8 mouse cellular contexts compared by ENCODE assay signal in the genomic region with DNA sequence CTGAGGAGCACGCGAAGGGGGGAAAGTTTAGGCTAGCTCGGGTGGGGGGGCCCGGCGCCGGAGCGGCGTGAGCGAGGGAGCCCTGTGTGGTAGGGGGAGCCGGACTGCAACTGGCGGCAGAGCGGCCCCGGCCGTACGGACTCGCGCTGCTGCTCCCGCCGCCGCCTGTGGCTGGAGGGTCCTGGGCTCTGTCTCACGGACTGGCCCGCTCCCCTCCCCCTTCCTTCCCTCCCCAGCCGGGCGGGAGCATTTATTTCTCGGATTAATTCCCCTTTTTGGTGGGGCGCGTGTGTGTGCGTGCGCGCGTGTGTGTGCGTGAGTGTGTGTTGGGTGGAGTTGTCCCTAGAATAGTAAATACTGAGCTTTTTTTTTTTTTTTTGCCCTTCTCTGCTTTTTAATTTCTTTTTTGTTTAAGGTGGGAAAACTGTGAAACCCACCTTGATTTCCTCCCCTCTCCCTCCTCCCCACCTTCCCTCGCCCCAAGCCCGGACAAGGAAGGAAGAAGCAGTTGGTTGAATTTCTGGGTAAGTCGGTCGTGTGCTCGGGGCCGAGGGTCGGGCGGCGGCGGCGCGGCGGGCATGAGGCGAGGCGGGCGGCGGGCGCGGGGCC. TPM values are rescaled to one million over a fixed set of nuclear protein-coding genes. Genes with fewer than 3 reads are reported as not detected.
A peak's percentile ranks its signal among the peaks of the same experiment; 100 is the strongest.
DNase-seq lines count a peak whose midpoint lies in the region; ATAC-seq and TF ChIP-seq lines count a peak whose summit lies in the region.

No protein-coding gene starts in this region.

- DNase-seq in lung, embryonic 14.5 days = no peak
- DNase-seq in lung, postnatal 4 days = no peak
- peak; percentile 19 for DNase-seq in limb, embryonic 14.5 days (ENCODE audit: low spot score)
- DNase-seq in gastrocnemius, postnatal 14 days = no peak
- no peak for DNase-seq in left cerebral cortex, postnatal 4 days
- no peak for DNase-seq in ovary, postnatal 14 days (ENCODE audit: low spot score)

- H3K9ac ChIP-seq in lung, embryonic 14.5 days = peak overlapping the region; percentile 100
- peak overlapping the region; percentile 86 for H3K9ac ChIP-seq in embryonic facial prominence, embryonic 15.5 days
- H3K9ac ChIP-seq in limb, embryonic 14.5 days (ENCODE audit: low read depth, low read length, severe bottlenecking) = peak overlapping the region; percentile 100
- H3K9ac ChIP-seq in neural tube, embryonic 15.5 days (replicated peaks) = peak overlapping the region; percentile 98

- H3K4me1 ChIP-seq in lung, embryonic 14.5 days (ENCODE audit: insufficient read depth) = peaks cover 8% of the 10 kb centered on the region
- H3K4me1 ChIP-seq in embryonic facial prominence, embryonic 15.5 days = peaks cover 20% of the 10 kb centered on the region
- peaks cover 5% of the 10 kb centered on the region; the same call in 1 of the 2 replicates for H3K4me1 ChIP-seq in limb, embryonic 14.5 days (ENCODE audit: control insufficient read depth, insufficient read depth, low read length)
- peaks cover 28% of the 10 kb centered on the region for H3K4me1 ChIP-seq in neural tube, embryonic 15.5 days

- TF ChIP-seq POLR2A in limb, embryonic 14.5 days (IDR thresholded peaks at IDR 0.05; ENCODE audit: borderline replicate concordance, extremely low read depth, insufficient read depth, insufficient read length) = no peak

- H3K4me3 ChIP-seq in lung, embryonic 14.5 days (ENCODE audit: low read depth, low read length) = peak overlapping the region; percentile 99
- peak overlapping the region; percentile 97 for H3K4me3 ChIP-seq in embryonic facial prominence, embryonic 15.5 days (replicated peaks)
- peak overlapping the region; percentile 98 for H3K4me3 ChIP-seq in limb, embryonic 14.5 days (replicated peaks; ENCODE audit: low read length)
- peak overlapping the region; percentile 93 for H3K4me3 ChIP-seq in neural tube, embryonic 15.5 days (replicated peaks)

- no peaks in the 10 kb centered on the region for H3K27me3 ChIP-seq in lung, embryonic 14.5 days (ENCODE audit: insufficient read depth, low read length)
- no peaks in the 10 kb centered on the region for H3K27me3 ChIP-seq in embryonic facial prominence, embryonic 15.5 days
- H3K27me3 ChIP-seq in limb, embryonic 14.5 days (ENCODE audit: control insufficient read depth, insufficient read depth, low read length) = no peaks in the 10 kb centered on the region
- H3K27me3 ChIP-seq in neural tube, embryonic 15.5 days (replicated peaks) = no peaks in the 10 kb centered on the region

- H3K4me2 ChIP-seq in lung, embryonic 14.5 days = peak overlapping the region; percentile 94
- peak overlapping the region; percentile 75 for H3K4me2 ChIP-seq in embryonic facial prominence, embryonic 15.5 days (replicated peaks)
- H3K4me2 ChIP-seq in limb, embryonic 14.5 days (replicated peaks; ENCODE audit: low read depth, low read length, severe bottlenecking) = peak overlapping the region; percentile 89
- peak overlapping the region; percentile 82 for H3K4me2 ChIP-seq in neural tube, embryonic 15.5 days

- peak overlapping the region; percentile 100 for H3K27ac ChIP-seq in lung, embryonic 14.5 days (ENCODE audit: low read depth)
- peak overlapping the region; percentile 100 for H3K27ac ChIP-seq in embryonic facial prominence, embryonic 15.5 days (replicated peaks)
- peak overlapping the region; percentile 100 for H3K27ac ChIP-seq in limb, embryonic 14.5 days (replicated peaks; ENCODE audit: low read depth, low read length)
- peak overlapping the region; percentile 100 for H3K27ac ChIP-seq in neural tube, embryonic 15.5 days (replicated peaks)

- WGBS in lung, embryonic 14.5 days = under 1% methylated on average over 46 of the region's 51 CpGs
- WGBS in embryonic facial prominence, embryonic 15.5 days = under 1% methylated on average over 51 of the region's 51 CpGs
- WGBS in limb, embryonic 14.5 days = 1% methylated on average over 29 of the region's 51 CpGs
- 0% methylated on average over 40 of the region's 51 CpGs for WGBS in neural tube, embryonic 15.5 days

- peaks cover 4% of the 10 kb centered on the region; the same call in 1 of the 2 replicates for H3K36me3 ChIP-seq in lung, embryonic 14.5 days (ENCODE audit: insufficient read depth)
- H3K36me3 ChIP-seq in embryonic facial prominence, embryonic 15.5 days = no peaks in the 10 kb centered on the region; the same call in 1 of the 2 replicates
- H3K36me3 ChIP-seq in limb, embryonic 14.5 days (ENCODE audit: control insufficient read depth, insufficient read depth, low read length) = no peaks in the 10 kb centered on the region
- no peaks in the 10 kb centered on the region for H3K36me3 ChIP-seq in neural tube, embryonic 15.5 days

- ATAC-seq in lung, embryonic 14.5 days (ENCODE audit: insufficient read depth) = peak; percentile 18
- peak; percentile 3; the same call in 1 of the 2 replicates for ATAC-seq in embryonic facial prominence, embryonic 15.5 days (ENCODE audit: insufficient number of reproducible peaks, low FRiP score, low TSS enrichment, low read depth)
- peak; percentile 4; the same call in 1 of the 2 replicates for ATAC-seq in limb, embryonic 14.5 days (ENCODE audit: low FRiP score, low read depth)
- ATAC-seq in neural tube, embryonic 15.5 days (ENCODE audit: low FRiP score) = peak; percentile 55

- intact Hi-C loops in gastrocnemius, postnatal 14 days (cut with DNase I; ENCODE audit: low total_unique reads) = no loop called here
- intact Hi-C loops in left cerebral cortex, postnatal 4 days (cut with DNase I) = loop anchor here (10.0 kb wide), 1 partner anchor 111 kb away; no protein-coding TSS in a partner anchor

- no peaks in the 10 kb centered on the region for H3K9me3 ChIP-seq in lung, embryonic 14.5 days (ENCODE audit: low read depth, low read length)
- no peaks in the 10 kb centered on the region for H3K9me3 ChIP-seq in embryonic facial prominence, embryonic 15.5 days (replicated peaks)
- H3K9me3 ChIP-seq in limb, embryonic 14.5 days (ENCODE audit: control insufficient read depth, low read length) = no peaks in the 10 kb centered on the region
- H3K9me3 ChIP-seq in neural tube, embryonic 15.5 days (replicated peaks) = no peaks in the 10 kb centered on the region

- TF ChIP-seq CTCF in lung, embryonic 14.5 days (IDR thresholded peaks at IDR 0.05; ENCODE audit: low read depth) = no peak

RNA-seq across cellular contexts. Expression of gene Xpo1, which starts 0.5 kb away (rescaled TPM):
- 150 and 156 TPM in 2 replicates for polyA plus RNA-seq in lung, embryonic 14.5 days (2014; fragmentation: Nextera tagmentation; extraction: Ambion mirVana)
- 74.9 and 79.6 TPM in 2 replicates for polyA plus RNA-seq in embryonic facial prominence, embryonic 15.5 days (2015; fragmentation: Nextera tagmentation; extraction: Ambion mirVana)
- 88.8 and 105 TPM in 2 replicates for polyA plus RNA-seq in limb, embryonic 14.5 days (2012; rRNA removed)
- 113 and 120 TPM in 2 replicates for polyA plus RNA-seq in limb, embryonic 14.5 days (2014; fragmentation: Nextera tagmentation; extraction: Ambion mirVana)
- polyA plus RNA-seq in neural tube, embryonic 15.5 days (2015; fragmentation: Nextera tagmentation; extraction: Ambion mirVana) = 61.6 and 63.7 TPM in 2 replicates
- total RNA-seq in gastrocnemius, postnatal 14 days (2021) = 10 to 100 TPM; 24.7 to 34.2 TPM
- 100 to 1,000 TPM; 122 to 123 TPM for total RNA-seq in left cerebral cortex, postnatal 4 days (2021)

RNA-seq across cellular contexts. Expression of gene Usp34, which starts 50.4 kb away (rescaled TPM):
- 37.2 and 40.7 TPM in 2 replicates for polyA plus RNA-seq in lung, embryonic 14.5 days (2014; fragmentation: Nextera tagmentation; extraction: Ambion mirVana)
- polyA plus RNA-seq in embryonic facial prominence, embryonic 15.5 days (2015; fragmentation: Nextera tagmentation; extraction: Ambion mirVana) = 25.5 and 26.6 TPM in 2 replicates
- 36.7 and 37.4 TPM in 2 replicates for polyA plus RNA-seq in limb, embryonic 14.5 days (2012; rRNA removed)
- 42.6 and 42.9 TPM in 2 replicates for polyA plus RNA-seq in limb, embryonic 14.5 days (2014; fragmentation: Nextera tagmentation; extraction: Ambion mirVana)
- polyA plus RNA-seq in neural tube, embryonic 15.5 days (2015; fragmentation: Nextera tagmentation; extraction: Ambion mirVana) = 25.2 and 26.3 TPM in 2 replicates
- 10 to 100 TPM; 31.6 to 31.7 TPM for total RNA-seq in gastrocnemius, postnatal 14 days (2021)
- total RNA-seq in left cerebral cortex, postnatal 4 days (2021) = 100 to 1,000 TPM; 138 to 139 TPM

Comparison
In these comparisons a context has a peak if more than half of its experiments do, and no peak if none do; other contexts are left out.
1. ATAC-seq: peak in every context shown above with its lines; median percentile 55 in neural tube, embryonic 15.5 days; 18 in lung, embryonic 14.5 days; 4 in limb, embryonic 14.5 days; 3 in embryonic facial prominence, embryonic 15.5 days.